Mouse (Mus musculus) kidney, postnatal 0 days (tissue): ENCODE measurements at regions not wholly inside any gene's neighbourhood (a gene's known extent, or its start where the extent isn't known, plus 50 kb on each side); places are given as distances from the start of the nearest gene placed in this dataset.

ENCODE experiments used
- ATAC-seq: fragments of 200-750 bp; cut with Nextera tagmentation; replicated peaks from 2 replicates; pipeline ENCODE4 v1.8.0; 2017; ENCODE audit warnings: low read depth, moderate number of reproducible peaks, moderate TSS enrichment, moderate library complexity; ENCODE audit not compliant: low FRiP score
- DNase-seq: peaks from one replicate; pipeline ENCODE4 v3.0.0-alpha.2; 2016; ENCODE audit warnings: low spot score
- H3K27ac ChIP-seq: fragments of 300-500 bp; sonication (generic); 2 replicates; pipeline ENCODE4 v1.5.1; 2014; ENCODE audit warnings: mild to moderate bottlenecking
- H3K27me3 ChIP-seq: fragments of 300-500 bp; sonication (generic); 2 replicates; pipeline ENCODE4 v1.6.1; 2014; ENCODE audit warnings: low read length, mixed read lengths; ENCODE audit not compliant: insufficient read depth
- H3K36me3 ChIP-seq: fragments of 300-500 bp; sonication (generic); 2 replicates; pipeline ENCODE4 v1.6.1; 2014; ENCODE audit warnings: low read length, mixed read lengths; ENCODE audit not compliant: insufficient read depth
- H3K4me1 ChIP-seq: fragments of 300-500 bp; sonication (generic); replicated peaks from 2 replicates; pipeline ENCODE4 v1.6.1; 2014; ENCODE audit warnings: antibody characterized with exemption, low read length, mixed read lengths; ENCODE audit not compliant: insufficient read depth
- H3K4me2 ChIP-seq: fragments of 300-500 bp; sonication (generic); 2 replicates; pipeline ENCODE4 v1.6.1; 2014; ENCODE audit warnings: mild to moderate bottlenecking, low read length, moderate library complexity, mixed read lengths
- H3K4me3 ChIP-seq: fragments of 300-500 bp; sonication (generic); replicated peaks from 2 replicates; pipeline ENCODE4 v1.5.1; 2014; ENCODE audit warnings: low read depth, low read length
- H3K9ac ChIP-seq: fragments of 300-500 bp; sonication (generic); 2 replicates; pipeline ENCODE4 v1.6.1; 2014; ENCODE audit warnings: low read depth, low read length
- H3K9me3 ChIP-seq: fragments of 300-500 bp; sonication (generic); replicated peaks from 2 replicates; pipeline ENCODE4 v1.6.1; 2016; ENCODE audit warnings: low read length, inconsistent platforms, mixed read lengths
- CTCF ChIP-seq: IDR thresholded peaks from 2 replicates; pipeline ENCODE4 v1.5.1; 2016; ENCODE audit warnings: antibody characterized with exemption, low read depth, mild to moderate bottlenecking, moderate library complexity
- WGBS: fragments of 180-500 bp; shearing (Covaris S2); extraction: QIAGEN DNeasy Blood & Tissue Kit; methylation state at CpG from one replicate; pipeline ENCODE4 v1.1.7; 2014; 5-methylcytosine and 5-hydroxymethylcytosine counted together

GRCm38 (mm10) chr12:25549735-25550134 is 452.8 kb upstream of the Id2 start:
- no peak for TF ChIP-seq CTCF
- no peak overlapping the region for H3K27ac ChIP-seq
- H3K4me2 ChIP-seq, result no peak overlapping the region
- H3K36me3 ChIP-seq, result no peaks in the 10 kb centered on the region
- no peaks in the 10 kb centered on the region for H3K4me1 ChIP-seq
- H3K9me3 ChIP-seq, result no peaks in the 10 kb centered on the region
- ATAC-seq, result no peak
- no peak for DNase-seq
- H3K9ac ChIP-seq, result no peak overlapping the region
- 87% methylated on average over 3 of the region's 3 CpGs for WGBS
- H3K27me3 ChIP-seq, result no peaks in the 10 kb centered on the region
- H3K4me3 ChIP-seq, result no peak overlapping the region

GRCm38 (mm10) chr12:25544253-25544652 is 447.3 kb upstream of the Id2 start:
- Histone ChIP-seq H3K36me3 (no peaks in the 10 kb centered on the region), H3K9ac (no peak overlapping the region), H3K4me2 (no peak overlapping the region), H3K27me3 (no peaks in the 10 kb centered on the region), H3K4me1 (no peaks in the 10 kb centered on the region), H3K9me3 (no peaks in the 10 kb centered on the region), H3K4me3 (no peak overlapping the region), H3K27ac (no peak overlapping the region)
- WGBS, result 75% methylated on average over 6 of the region's 6 CpGs
- no peak for ATAC-seq
- TF ChIP-seq CTCF, result no peak
- DNase-seq, result no peak

- 25% methylated on average over 5 of the region's 5 CpGs for WGBS
- no peaks in the 10 kb centered on the region for H3K36me3 ChIP-seq
- H3K9ac ChIP-seq, result no peak overlapping the region
- no peak for TF ChIP-seq CTCF
- H3K9me3 ChIP-seq, result no peaks in the 10 kb centered on the region
- no peak overlapping the region for H3K4me3 ChIP-seq
- DNase-seq (peak; percentile 41), ATAC-seq (no peak)
- H3K4me1 ChIP-seq, result no peaks in the 10 kb centered on the region
- H3K4me2 ChIP-seq, result no peak overlapping the region
- no peaks in the 10 kb centered on the region for H3K27me3 ChIP-seq
- H3K27ac ChIP-seq, result 0 out of 2 replicates have a peak overlapping the region, but pooled peaks have one; percentile 6
Observed at GRCm38 (mm10) chr12:25534620-25534950, 437.6 kb upstream of the Id2 start.

GRCm38 (mm10) chr12:25533709-25534619 is 437.0 kb upstream of the Id2 start:
- TF ChIP-seq CTCF, result no peak
- WGBS, result 23% methylated on average over 10 of the region's 10 CpGs
- Histone ChIP-seq H3K36me3 (no peaks in the 10 kb centered on the region), H3K9ac (no peak overlapping the region), H3K9me3 (no peaks in the 10 kb centered on the region), H3K27me3 (no peaks in the 10 kb centered on the region), H3K4me3 (no peak overlapping the region), H3K4me2 (no peak overlapping the region), H3K4me1 (no peaks in the 10 kb centered on the region), H3K27ac (0 out of 2 replicates have a peak overlapping the region, but pooled peaks have one; percentile 6)
- DNase-seq (peak; percentile 85), ATAC-seq (peak; percentile 71)

- Histone ChIP-seq H3K4me2 (no peak overlapping the region), H3K36me3 (no peaks in the 10 kb centered on the region), H3K27ac (no peak overlapping the region), H3K27me3 (no peaks in the 10 kb centered on the region), H3K9ac (no peak overlapping the region), H3K9me3 (no peaks in the 10 kb centered on the region), H3K4me3 (no peak overlapping the region), H3K4me1 (no peaks in the 10 kb centered on the region)
- TF ChIP-seq CTCF, result no peak
- DNase-seq, result peak; percentile 35
- no peak for ATAC-seq
- 75% methylated on average over 3 of the region's 3 CpGs for WGBS
Observed at GRCm38 (mm10) chr12:25530483-25530882, 433.5 kb upstream of the Id2 start.

- no peak for ATAC-seq
- Histone ChIP-seq H3K36me3 (no peaks in the 10 kb centered on the region), H3K27me3 (no peaks in the 10 kb centered on the region), H3K4me3 (no peak overlapping the region), H3K4me1 (no peaks in the 10 kb centered on the region), H3K27ac (no peak overlapping the region), H3K9me3 (no peaks in the 10 kb centered on the region), H3K4me2 (no peak overlapping the region), H3K9ac (no peak overlapping the region)
- DNase-seq, result peak; percentile 5
- 64% methylated on average over 3 of the region's 3 CpGs for WGBS
- no peak for TF ChIP-seq CTCF
Observed at GRCm38 (mm10) chr12:25529537-25529936, 432.6 kb upstream of the Id2 start.

- DNase-seq (no peak), ATAC-seq (no peak)
- 84% methylated on average over 11 of the region's 11 CpGs for WGBS
- Histone ChIP-seq H3K9ac (no peak overlapping the region), H3K36me3 (no peaks in the 10 kb centered on the region), H3K9me3 (no peaks in the 10 kb centered on the region), H3K4me2 (no peak overlapping the region), H3K4me3 (no peak overlapping the region), H3K27ac (no peak overlapping the region), H3K4me1 (no peaks in the 10 kb centered on the region), H3K27me3 (no peaks in the 10 kb centered on the region)
- no peak for TF ChIP-seq CTCF
Observed at GRCm38 (mm10) chr12:25526639-25527038, 429.7 kb upstream of the Id2 start.
